Mouse (Mus musculus): ENCODE results near the gene Apbb2.

GRCm38 (mm10) chr5:66497479-66498087 lies 121.0 kb downstream of the Apbb2 start:
- TF ChIP-seq POLR2A (IDR thresholded peaks at IDR 0.05; ENCODE audit: borderline replicate concordance, extremely low read depth, insufficient read depth, insufficient read length, poor library complexity, severe bottlenecking) (no peak), CTCF (IDR thresholded peaks at IDR 0.05; ENCODE audit: borderline replicate concordance, extremely low read depth, insufficient read depth, insufficient read length) (no peak)
